Mouse (Mus musculus): ENCODE results near the gene Pitpnm1.

DNA sequence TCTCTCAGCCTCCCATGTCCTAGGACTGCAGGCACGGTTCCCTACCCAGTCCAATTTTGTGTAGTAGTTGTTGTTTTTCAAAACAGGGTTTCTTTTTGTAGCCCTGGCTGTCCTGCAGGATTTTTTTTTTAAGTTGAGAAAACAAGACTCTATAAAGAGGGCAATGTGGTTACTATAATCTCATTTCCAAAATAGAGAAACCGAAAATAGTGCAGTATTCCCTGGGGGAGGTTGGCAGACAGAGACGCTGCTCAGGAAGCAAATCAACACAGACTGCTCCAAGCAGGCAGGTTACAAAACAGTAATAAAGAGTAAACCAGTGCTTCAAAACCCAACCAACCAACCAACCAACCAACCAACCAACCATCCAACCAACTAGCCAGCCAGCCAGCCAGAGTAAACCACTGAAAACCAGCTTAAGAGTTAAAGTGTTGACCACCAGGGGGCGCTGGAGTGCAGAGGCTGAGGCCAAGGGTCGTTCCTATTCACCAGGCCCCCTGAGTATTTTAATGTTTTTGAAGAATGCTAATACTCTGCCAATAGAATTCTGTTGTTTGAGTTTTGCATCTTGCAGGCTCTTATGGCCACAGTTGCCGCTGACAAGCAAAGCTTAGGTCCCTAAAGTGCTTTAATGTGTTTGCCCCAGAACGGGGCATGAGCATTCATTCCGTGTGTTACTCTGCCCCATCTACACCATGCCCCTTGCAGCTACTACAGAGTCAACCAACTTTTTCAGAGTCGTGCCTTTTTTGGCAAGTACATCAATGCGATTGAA is 47.9 kb upstream of the Pitpnm1 start:
- no peak for TF ChIP-seq POLR2A (IDR thresholded peaks at IDR 0.05; ENCODE audit: insufficient read depth, low read depth, low read length)
- TF ChIP-seq CTCF (IDR thresholded peaks at IDR 0.05; ENCODE audit: insufficient read depth, low read depth, low read length) = peak; percentile 78

Data from olfactory bulb, adult 2 months (tissue).